Mouse (Mus musculus) liver, embryonic 11.5 days (tissue): ENCODE measurements around the gene Ubxn11. TPM values are rescaled to one million over a fixed set of nuclear protein-coding genes. Genes with fewer than 3 reads are reported as not detected.

Experiments
- ATAC-seq: fragments of 200-750 bp; cut with Nextera tagmentation; replicated peaks from 2 replicates; pipeline ENCODE4 v1.8.0; 2017; ENCODE audit warnings: moderate number of reproducible peaks, mild to moderate bottlenecking, moderate TSS enrichment, moderate library complexity; ENCODE audit not compliant: low FRiP score
- DNase-seq: peaks from one replicate; pipeline ENCODE4 v3.0.0-alpha.2; 2017; ENCODE audit warnings: low spot score
- H3K27ac ChIP-seq: fragments of 300-500 bp; sonication (generic); 2 replicates; pipeline ENCODE4 v1.5.1; 2014; ENCODE audit warnings: mild to moderate bottlenecking, low read depth, low read length, control low read depth
- H3K27me3 ChIP-seq: fragments of 300-500 bp; sonication (generic); replicated peaks from 2 replicates; pipeline ENCODE4 v1.6.1; 2014; ENCODE audit warnings: low read length, mixed read lengths; ENCODE audit not compliant: control insufficient read depth, insufficient read depth
- H3K36me3 ChIP-seq: fragments of 300-500 bp; sonication (generic); 2 replicates; pipeline ENCODE4 v1.6.1; 2014; ENCODE audit warnings: mild to moderate bottlenecking, low read length, moderate library complexity, mixed read lengths; ENCODE audit not compliant: control insufficient read depth, insufficient read depth
- H3K4me1 ChIP-seq: fragments of 300-500 bp; sonication (generic); replicated peaks from 2 replicates; pipeline ENCODE4 v1.6.1; 2014; ENCODE audit warnings: low read length, mixed read lengths; ENCODE audit not compliant: control insufficient read depth, insufficient read depth
- H3K4me2 ChIP-seq: fragments of 300-500 bp; sonication (generic); 2 replicates; pipeline ENCODE4 v1.6.1; 2014; ENCODE audit warnings: mild to moderate bottlenecking, control low read depth, moderate library complexity
- H3K4me3 ChIP-seq: fragments of 300-500 bp; sonication (generic); 2 replicates; pipeline ENCODE4 v1.5.1; 2014; ENCODE audit warnings: low read depth, low read length, control low read depth
- H3K9ac ChIP-seq: fragments of 300-500 bp; sonication (generic); 2 replicates; pipeline ENCODE4 v1.6.1; 2014; ENCODE audit warnings: low read depth, low read length, control low read depth
- H3K9me3 ChIP-seq: fragments of 300-500 bp; sonication (generic); 2 replicates; pipeline ENCODE4 v1.6.1; 2016; ENCODE audit warnings: low read length, inconsistent platforms, mixed read lengths; ENCODE audit not compliant: control insufficient read depth
- WGBS: fragments of 180-500 bp; shearing (Covaris S2); extraction: QIAGEN DNeasy Blood & Tissue Kit; methylation state at CpG from one replicate; pipeline ENCODE4 v1.1.7; 2014; 5-methylcytosine and 5-hydroxymethylcytosine counted together
- polyA plus RNA-seq: library from polyadenylated mRNA; unstranded; fragments of >200 nt; fragmentation: Nextera tagmentation; extraction: Ambion mirVana; gene quantifications from 2 replicates; pipeline ENCODE4 v1.2.1, GENCODE M21; 2014

Gene Ubxn11
- polyA plus RNA-seq, 1 experiment from 2014 or later = 5.6 TPM

GRCm38 (mm10) chr4:134126300-134127120 is 24.1 kb downstream of the Ubxn11 start:
- 89% methylated on average over 21 of the region's 21 CpGs for WGBS
- 0 out of 2 replicates have a peak overlapping the region, but pooled peaks have one; percentile 22 for H3K9ac ChIP-seq

GRCm38 (mm10) chr4:134127121-134127455 is 24.7 kb downstream of the Ubxn11 start:
- peak overlapping the region; percentile 22; the same call in 1 of the 2 replicates for H3K9ac ChIP-seq
- no peaks in the 10 kb centered on the region for H3K27me3 ChIP-seq
- no peaks in the 10 kb centered on the region for H3K9me3 ChIP-seq
- H3K4me2 ChIP-seq = peak overlapping the region; percentile 96
- ATAC-seq (no peak), DNase-seq (no peak)
- H3K36me3 ChIP-seq = peaks cover 6% of the 10 kb centered on the region; the same call in 1 of the 2 replicates
- H3K4me3 ChIP-seq = peak overlapping the region; percentile 86; the same call in 1 of the 2 replicates
- no peak overlapping the region for H3K27ac ChIP-seq
- peaks cover 43% of the 10 kb centered on the region for H3K4me1 ChIP-seq
- 84% methylated on average over 7 of the region's 7 CpGs for WGBS

More at GRCm38 (mm10) chr4:134126300-134127120, 24.1 kb downstream of the Ubxn11 start:
- DNase-seq (no peak), ATAC-seq (no peak)
- Histone ChIP-seq H3K27ac (no peak overlapping the region), H3K4me1 (peaks cover 43% of the 10 kb centered on the region), H3K9me3 (no peaks in the 10 kb centered on the region), H3K4me3 (peak overlapping the region; percentile 86; the same call in 1 of the 2 replicates), H3K27me3 (no peaks in the 10 kb centered on the region), H3K36me3 (peaks cover 6% of the 10 kb centered on the region; the same call in 1 of the 2 replicates), H3K4me2 (peak overlapping the region; percentile 96)

- Histone ChIP-seq H3K4me1 (peaks cover 43% of the 10 kb centered on the region), H3K27ac (no peak overlapping the region)
- 49% methylated on average over 8 of the region's 8 CpGs for WGBS
Measured at GRCm38 (mm10) chr4:134127793-134128192, 25.4 kb downstream of the Ubxn11 start.

GRCm38 (mm10) chr4:134128221-134128982 is 26.0 kb downstream of the Ubxn11 start, which contains the start of gene Sh3bgrl3:
Gene Sh3bgrl3 (minus strand): TSS chr4:134128789.
- H3K27ac ChIP-seq = peak within 1 kb of the TSS; percentile 80
- H3K4me3 ChIP-seq = peak within 1 kb of the TSS; percentile 86
- ATAC-seq = peak; percentile 94
- peaks cover 6% of the 10 kb centered on the region; the same call in 1 of the 2 replicates for H3K36me3 ChIP-seq
- peak; percentile 88 for DNase-seq
- peak within 1 kb of the TSS; percentile 92 for H3K9ac ChIP-seq
- no peaks in the 10 kb centered on the region for H3K9me3 ChIP-seq
- under 1% methylated on average over 46 of the region's 50 CpGs for WGBS
- H3K27me3 ChIP-seq = no peaks in the 10 kb centered on the region
- H3K4me1 ChIP-seq = peaks cover 43% of the 10 kb centered on the region
- H3K4me2 ChIP-seq = peak within 1 kb of the TSS; percentile 96

More at GRCm38 (mm10) chr4:134127793-134128192, 25.4 kb downstream of the Ubxn11 start:
- no peak for DNase-seq
- Histone ChIP-seq H3K4me2 (peak overlapping the region; percentile 96), H3K9ac (peak overlapping the region; percentile 92), H3K36me3 (peaks cover 6% of the 10 kb centered on the region; the same call in 1 of the 2 replicates), H3K9me3 (no peaks in the 10 kb centered on the region), H3K27me3 (no peaks in the 10 kb centered on the region), H3K4me3 (peak overlapping the region; percentile 86)
- no peak for ATAC-seq

GRCm38 (mm10) chr4:134128983-134129362 is 26.6 kb downstream of the Ubxn11 start:
- ATAC-seq (peak; percentile 55), DNase-seq (no peak)
- Histone ChIP-seq H3K4me2 (peak overlapping the region; percentile 96), H3K9me3 (no peaks in the 10 kb centered on the region), H3K9ac (peak overlapping the region; percentile 92), H3K36me3 (peaks cover 6% of the 10 kb centered on the region; the same call in 1 of the 2 replicates), H3K27ac (peak overlapping the region; percentile 80), H3K4me1 (peaks cover 41% of the 10 kb centered on the region), H3K4me3 (peak overlapping the region; percentile 86), H3K27me3 (no peaks in the 10 kb centered on the region)
- 2% methylated on average over 14 of the region's 14 CpGs for whole genome bisulfite sequencing

- H3K9ac ChIP-seq = peak overlapping the region; percentile 92
- no peaks in the 10 kb centered on the region for H3K9me3 ChIP-seq
- H3K27me3 ChIP-seq = no peaks in the 10 kb centered on the region
- 27% methylated on average over 6 of the region's 6 CpGs for WGBS
- peaks cover 35% of the 10 kb centered on the region for H3K4me1 ChIP-seq
- H3K27ac ChIP-seq = peak overlapping the region; percentile 80
- H3K4me2 ChIP-seq = peak overlapping the region; percentile 96
- ATAC-seq = no peak
- H3K4me3 ChIP-seq = peak overlapping the region; percentile 86; the same call in 1 of the 2 replicates
- H3K36me3 ChIP-seq = peaks cover 6% of the 10 kb centered on the region; the same call in 1 of the 2 replicates
- no peak for DNase-seq
Measured at GRCm38 (mm10) chr4:134129482-134129881, 27.1 kb downstream of the Ubxn11 start.

GRCm38 (mm10) chr4:134132117-134132516 is 29.7 kb downstream of the Ubxn11 start:
- H3K27ac ChIP-seq = no peak overlapping the region
- 82% methylated on average over 3 of the region's 3 CpGs for WGBS
- no peak for ATAC-seq
- H3K36me3 ChIP-seq = peaks cover 6% of the 10 kb centered on the region; the same call in 1 of the 2 replicates
- H3K4me1 ChIP-seq = peaks cover 39% of the 10 kb centered on the region
- H3K27me3 ChIP-seq = no peaks in the 10 kb centered on the region
- no peak for DNase-seq
- no peaks in the 10 kb centered on the region for H3K9me3 ChIP-seq
- no peak overlapping the region for H3K4me2 ChIP-seq
- no peak overlapping the region for H3K9ac ChIP-seq
- H3K4me3 ChIP-seq = no peak overlapping the region

- Histone ChIP-seq H3K9ac (no peak overlapping the region), H3K4me1 (peaks cover 34% of the 10 kb centered on the region), H3K27ac (no peak overlapping the region), H3K9me3 (no peaks in the 10 kb centered on the region), H3K4me3 (no peak overlapping the region), H3K4me2 (no peak overlapping the region), H3K36me3 (peaks cover 6% of the 10 kb centered on the region; the same call in 1 of the 2 replicates), H3K27me3 (no peaks in the 10 kb centered on the region)
- DNase-seq (no peak), ATAC-seq (no peak)
- WGBS = 55% methylated on average over 8 of the region's 8 CpGs
Measured at GRCm38 (mm10) chr4:134132519-134133095, 30.2 kb downstream of the Ubxn11 start.
